Mouse (Mus musculus) forebrain, postnatal 0 days (tissue): ENCODE data around the gene Slc44a4. TPM values are rescaled to one million over a fixed set of nuclear protein-coding genes. Genes with fewer than 3 reads are reported as not detected.

Experiments
- ATAC-seq: fragments of 200-750 bp; cut with Nextera tagmentation; 2 replicates; pipeline ENCODE4 v1.8.0; 2017; ENCODE audit warnings: mild to moderate bottlenecking, moderate library complexity
- DNase-seq: peaks from one replicate; pipeline ENCODE4 v3.0.0-alpha.2; 2015
- H3K27ac ChIP-seq: fragments of 300-500 bp; sonication (generic); 2 replicates; pipeline ENCODE4 v1.5.1; 2014; ENCODE audit warnings: low read depth, mild to moderate bottlenecking, antibody characterized with exemption, low read length, moderate library complexity, mixed read lengths
- H3K27me3 ChIP-seq: fragments of 300-500 bp; sonication (generic); 2 replicates; pipeline ENCODE4 v1.6.1; 2014; ENCODE audit warnings: mild to moderate bottlenecking, low read length, mixed read lengths; ENCODE audit not compliant: insufficient read depth
- H3K36me3 ChIP-seq: fragments of 300-500 bp; sonication (generic); 2 replicates; pipeline ENCODE4 v1.6.1; 2014; ENCODE audit warnings: mild to moderate bottlenecking, moderate library complexity; ENCODE audit not compliant: insufficient read depth
- H3K4me1 ChIP-seq: fragments of 300-500 bp; sonication (generic); 2 replicates; pipeline ENCODE4 v1.6.1; 2014; ENCODE audit warnings: antibody characterized with exemption; ENCODE audit not compliant: insufficient read depth
- H3K4me2 ChIP-seq: fragments of 300-500 bp; sonication (generic); 2 replicates; pipeline ENCODE4 v1.6.1; 2014; ENCODE audit warnings: low read depth, mild to moderate bottlenecking, moderate library complexity
- H3K4me3 ChIP-seq: fragments of 300-500 bp; sonication (generic); 2 replicates; pipeline ENCODE4 v1.5.1; 2014; ENCODE audit warnings: low read depth, low read length, mixed read lengths
- H3K9ac ChIP-seq: fragments of 300-500 bp; sonication (generic); 2 replicates; pipeline ENCODE4 v1.6.1; 2014; ENCODE audit warnings: mild to moderate bottlenecking
- H3K9me3 ChIP-seq: fragments of 300-500 bp; sonication (generic); 2 replicates; pipeline ENCODE4 v1.6.1; 2016; ENCODE audit warnings: low read length
- CTCF ChIP-seq: sonication (generic); IDR thresholded peaks from 2 replicates; pipeline ENCODE4 v1.5.1; 2016; ENCODE audit warnings: antibody characterized with exemption, control low read depth, low read depth
- WGBS: fragments of 180-500 bp; shearing (Covaris S2); extraction: QIAGEN DNeasy Blood & Tissue Kit; methylation state at CpG from one replicate; pipeline ENCODE4 v1.1.7; 2014; 5-methylcytosine and 5-hydroxymethylcytosine counted together
- polyA plus RNA-seq: library from polyadenylated mRNA; unstranded; fragments of >200 nt; fragmentation: Nextera tagmentation; extraction: Ambion mirVana; gene quantifications from 2 replicates; pipeline ENCODE4 v1.2.1, GENCODE M21; 2015
- total RNA-seq: library from RNA; depleted of rRNA; stranded (reverse); fragments of >200 nt; gene quantifications from 2 replicates; pipeline ENCODE4 v1.2.3, GENCODE M21; 2014; rRNA removed

The Slc44a4 gene
- total RNA-seq (not detected in 2 replicates), polyA plus RNA-seq (0.06 TPM in 1 of 2 replicates, not detected in the other)

- Histone ChIP-seq H3K27me3 (no peaks in the 10 kb centered on the region), H3K9ac (no peak within 1 kb of the TSS)
- 33% methylated on average over 18 of the region's 18 CpGs for WGBS
Measured at GRCm38 (mm10) chr17:34913930-34914665, at the start of gene Slc44a4. Slc44a4 (plus strand) TSS chr17:34914466.

GRCm38 (mm10) chr17:34865981-34866380 is 48.3 kb upstream of the Slc44a4 start:
- no peak for DNase-seq

More at GRCm38 (mm10) chr17:34913930-34914665, at the start of gene Slc44a4:
- no peak for ATAC-seq
- Histone ChIP-seq H3K4me2 (no peak within 1 kb of the TSS), H3K36me3 (peaks cover 47% of the 10 kb centered on the region), H3K4me1 (no peaks in the 10 kb centered on the region), H3K4me3 (no peak within 1 kb of the TSS), H3K9me3 (no peaks in the 10 kb centered on the region), H3K27ac (no peak within 1 kb of the TSS)
- no peak for DNase-seq
- no peak for TF ChIP-seq CTCF

GRCm38 (mm10) chr17:34874321-34874720 is 39.9 kb upstream of the Slc44a4 start:
- 91% methylated on average over 6 of the region's 6 CpGs for WGBS
- no peaks in the 10 kb centered on the region for H3K9me3 ChIP-seq
- no peak overlapping the region for H3K4me3 ChIP-seq
- no peaks in the 10 kb centered on the region for H3K4me1 ChIP-seq
- no peak overlapping the region for H3K27ac ChIP-seq
- no peak for TF ChIP-seq CTCF
- H3K36me3 ChIP-seq = no peaks in the 10 kb centered on the region
- H3K4me2 ChIP-seq = no peak overlapping the region
- ATAC-seq = no peak
- H3K27me3 ChIP-seq = no peaks in the 10 kb centered on the region
- no peak for DNase-seq
- no peak overlapping the region for H3K9ac ChIP-seq

More at GRCm38 (mm10) chr17:34865981-34866380, 48.3 kb upstream of the Slc44a4 start:
- H3K27me3 ChIP-seq = no peaks in the 10 kb centered on the region
- H3K9me3 ChIP-seq = no peaks in the 10 kb centered on the region
- WGBS = 64% methylated on average over 7 of the region's 7 CpGs
- H3K4me3 ChIP-seq = no peak overlapping the region
- no peaks in the 10 kb centered on the region for H3K36me3 ChIP-seq
- ATAC-seq = no peak
- no peaks in the 10 kb centered on the region for H3K4me1 ChIP-seq
- no peak overlapping the region for H3K4me2 ChIP-seq
- no peak for TF ChIP-seq CTCF
- no peak overlapping the region for H3K27ac ChIP-seq
- no peak overlapping the region for H3K9ac ChIP-seq

- Histone ChIP-seq H3K4me1 (no peaks in the 10 kb centered on the region), H3K9me3 (no peaks in the 10 kb centered on the region), H3K36me3 (no peaks in the 10 kb centered on the region), H3K4me2 (no peak within 1 kb of the TSS), H3K27me3 (0 out of 2 replicates have a peak, but pooled peaks cover 4% of the 10 kb centered on the region), H3K4me3 (no peak within 1 kb of the TSS), H3K9ac (no peak within 1 kb of the TSS), H3K27ac (no peak within 1 kb of the TSS)
- WGBS = 67% methylated on average over 11 of the region's 11 CpGs
- ATAC-seq (no peak), DNase-seq (no peak)
- no peak for TF ChIP-seq CTCF
Measured at GRCm38 (mm10) chr17:34879336-34879879, 34.9 kb upstream of the Slc44a4 start, which contains the start of gene Zbtb12. Zbtb12 (plus strand) TSS chr17:34879483.

GRCm38 (mm10) chr17:34881166-34881565 is 33.1 kb upstream of the Slc44a4 start:
- no peak overlapping the region for H3K9ac ChIP-seq
- no peaks in the 10 kb centered on the region for H3K9me3 ChIP-seq
- no peaks in the 10 kb centered on the region for H3K4me1 ChIP-seq
- no peak for TF ChIP-seq CTCF
- ATAC-seq (no peak), DNase-seq (no peak)
- H3K36me3 ChIP-seq = no peaks in the 10 kb centered on the region
- no peak overlapping the region for H3K4me3 ChIP-seq
- 0 out of 2 replicates have a peak, but pooled peaks cover 4% of the 10 kb centered on the region for H3K27me3 ChIP-seq
- H3K4me2 ChIP-seq = no peak overlapping the region
- H3K27ac ChIP-seq = no peak overlapping the region

- H3K36me3 ChIP-seq = no peaks in the 10 kb centered on the region
- no peaks in the 10 kb centered on the region for H3K4me1 ChIP-seq
- 0 out of 2 replicates have a peak, but pooled peaks cover 4% of the 10 kb centered on the region for H3K27me3 ChIP-seq
- no peak for TF ChIP-seq CTCF
- H3K9me3 ChIP-seq = no peaks in the 10 kb centered on the region
- ATAC-seq (no peak), DNase-seq (no peak)
- no peak within 1 kb of the TSS for H3K9ac ChIP-seq
- no peak within 1 kb of the TSS for H3K4me2 ChIP-seq
- WGBS = 10% methylated on average over 15 of the region's 15 CpGs
- H3K27ac ChIP-seq = no peak within 1 kb of the TSS
- no peak within 1 kb of the TSS for H3K4me3 ChIP-seq
Measured at GRCm38 (mm10) chr17:34881683-34882310, 32.5 kb upstream of the Slc44a4 start, which contains the start of gene Gm20547. Gm20547 (minus strand) TSS chr17:34882042.

- no peak overlapping the region for H3K4me2 ChIP-seq
- no peaks in the 10 kb centered on the region for H3K9me3 ChIP-seq
- TF ChIP-seq CTCF = no peak
- no peak for DNase-seq
- H3K36me3 ChIP-seq = no peaks in the 10 kb centered on the region
- no peak for ATAC-seq
- H3K27ac ChIP-seq = no peak overlapping the region
- H3K4me1 ChIP-seq = no peaks in the 10 kb centered on the region
- WGBS = 57% methylated on average over 3 of the region's 3 CpGs
- no peak overlapping the region for H3K4me3 ChIP-seq
- H3K27me3 ChIP-seq = 0 out of 2 replicates have a peak, but pooled peaks cover 4% of the 10 kb centered on the region
- H3K9ac ChIP-seq = no peak overlapping the region
Measured at GRCm38 (mm10) chr17:34883332-34883731, 30.9 kb upstream of the Slc44a4 start.
